Mouse (Mus musculus) layer of hippocampus, adult 8-10 months (tissue): ENCODE results near the gene Gm12845. TPM values are rescaled to one million over a fixed set of nuclear protein-coding genes. Genes with fewer than 3 reads are reported as not detected.
"Not testable (repeated sequence)": the region's sequence is repeated elsewhere in the genome, so short reads cannot be mapped to it uniquely, and the experiment has no call there.

ENCODE experiments used
- DNase-seq, 2 experiments: peaks; one replicate each; pipeline ENCODE4 v3.0.0; 2022; ENCODE audit warnings: low spot score in 2 of 2
- total RNA-seq, 4 experiments: library from RNA; stranded (reverse); gene quantifications; 2 replicates each; pipeline ENCODE4 v1.2.4; 2022

Gm12845 gene
- total RNA-seq, result not detected

DNA sequence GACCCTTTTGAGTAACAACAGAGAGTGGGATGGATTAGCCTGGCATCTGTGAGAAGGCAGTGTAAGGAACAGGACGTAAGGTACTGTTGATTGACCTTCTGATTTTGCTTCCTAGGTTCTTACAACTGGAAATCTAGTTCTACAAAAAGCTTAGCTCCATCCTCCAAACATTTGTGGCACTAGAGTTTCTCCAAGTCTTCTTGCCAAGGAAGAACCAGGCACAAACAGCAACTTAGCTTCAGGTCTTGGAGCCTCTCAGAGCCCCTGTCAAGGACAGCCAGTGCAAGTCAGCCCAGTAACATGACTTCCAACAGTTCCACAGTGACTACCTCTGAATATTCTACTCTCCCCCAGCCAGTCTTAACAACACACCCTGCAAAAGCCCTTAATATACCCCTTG lies at the start of gene Gm12845:
Gm12845 (plus strand) TSS at position 301 of the 400 bp plus-strand sequence.
- no peak for DNase-seq

DNA sequence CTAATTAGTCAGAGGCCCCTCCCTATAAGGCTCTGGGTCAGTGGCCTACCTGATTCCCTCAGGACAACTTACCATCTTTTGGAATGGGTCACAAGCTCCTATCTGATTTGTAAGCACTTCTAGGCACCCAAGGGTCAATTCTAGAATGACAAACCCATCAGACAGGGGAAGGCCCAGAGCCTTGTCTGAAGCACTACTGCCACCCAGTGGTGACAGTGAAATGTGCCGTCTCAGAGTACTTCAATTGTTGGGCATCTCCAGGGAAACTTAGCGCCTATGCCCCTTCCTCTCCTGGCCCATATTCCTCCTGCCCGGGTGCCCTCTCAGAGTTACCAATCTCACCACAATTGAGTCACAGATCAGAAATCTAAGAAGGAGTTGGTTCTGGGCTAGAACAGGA lies 47.3 kb upstream of the Gm12845 start:
- DNase-seq, result peak; percentile 60 to 87

DNA sequence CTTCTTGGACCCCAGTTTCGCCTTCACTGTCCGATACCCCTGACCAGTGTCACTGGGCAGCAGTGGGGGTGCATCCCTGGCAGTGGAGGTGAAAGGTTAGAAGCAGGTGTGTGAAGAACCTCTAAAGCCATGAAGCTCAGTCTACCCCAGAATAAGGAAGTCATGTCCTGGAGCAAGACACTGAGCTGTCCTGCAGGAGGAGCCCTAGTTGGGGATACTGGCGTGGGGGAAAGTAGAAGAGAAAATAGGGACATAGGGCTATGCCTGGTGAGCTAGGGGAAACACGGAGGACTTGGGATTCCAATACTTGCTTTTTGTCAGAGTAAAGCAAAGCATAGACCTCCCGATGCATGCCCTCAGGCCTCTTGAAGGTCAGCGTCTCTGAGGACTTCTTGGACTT lies 43.2 kb upstream of the Gm12845 start:
- DNase-seq, result no peak

- peak; percentile 71 to 91 for DNase-seq
These were observed 42.2 kb upstream of the Gm12845 start, which contains the start of gene Dmap1 for GRCm38 (mm10) chr4:117681931-117682461. TSS of gene Dmap1 (minus strand) at chr4:117682273.

GRCm38 (mm10) chr4:117682463-117682862 lies 41.7 kb upstream of the Gm12845 start:
- DNase-seq, result no peak

GRCm38 (mm10) chr4:117683048-117683768 lies 41.0 kb upstream of the Gm12845 start:
- DNase-seq, result no peak

DNA sequence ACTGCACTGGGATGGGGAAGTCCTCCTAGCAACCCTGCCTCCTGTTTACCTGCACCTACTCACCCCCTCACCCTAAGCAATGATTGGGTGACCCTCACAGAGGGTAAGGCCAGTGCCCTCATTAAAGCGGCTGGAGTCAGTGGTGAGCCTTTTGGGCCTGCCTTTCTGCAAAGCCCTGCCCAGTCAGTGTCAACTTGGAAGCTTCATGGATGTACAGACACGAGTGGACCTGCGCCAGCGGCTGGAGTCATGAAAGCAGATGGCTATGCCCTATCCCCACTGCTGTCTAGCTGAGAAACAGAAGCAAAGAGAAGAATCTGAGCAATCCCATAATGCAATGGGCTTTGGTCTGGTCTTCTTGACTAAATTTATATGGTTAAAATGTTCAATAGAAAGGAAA lies 37.9 kb upstream of the Gm12845 start:
- no peak for DNase-seq

DNA sequence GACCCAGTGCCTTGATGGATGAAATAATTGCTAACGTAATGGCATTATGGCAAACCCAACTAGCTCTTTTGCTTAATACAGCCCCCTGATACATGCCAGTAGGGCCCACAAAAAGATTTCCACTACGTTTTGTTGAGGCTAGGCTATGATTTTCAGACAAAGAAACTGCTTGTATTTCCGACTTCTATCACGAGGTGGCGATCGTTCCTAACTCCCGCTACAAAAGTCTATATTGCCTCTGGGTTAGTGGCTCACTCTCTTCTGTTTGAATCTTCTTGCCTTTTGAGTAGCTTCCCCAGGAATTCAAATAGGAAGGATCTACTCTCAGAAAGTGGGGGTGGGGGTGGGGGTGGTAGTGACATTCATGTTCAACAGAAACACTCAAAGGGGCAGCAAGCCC lies 18.9 kb upstream of the Gm12845 start:
- peak; percentile 7 to 58 for DNase-seq

DNA sequence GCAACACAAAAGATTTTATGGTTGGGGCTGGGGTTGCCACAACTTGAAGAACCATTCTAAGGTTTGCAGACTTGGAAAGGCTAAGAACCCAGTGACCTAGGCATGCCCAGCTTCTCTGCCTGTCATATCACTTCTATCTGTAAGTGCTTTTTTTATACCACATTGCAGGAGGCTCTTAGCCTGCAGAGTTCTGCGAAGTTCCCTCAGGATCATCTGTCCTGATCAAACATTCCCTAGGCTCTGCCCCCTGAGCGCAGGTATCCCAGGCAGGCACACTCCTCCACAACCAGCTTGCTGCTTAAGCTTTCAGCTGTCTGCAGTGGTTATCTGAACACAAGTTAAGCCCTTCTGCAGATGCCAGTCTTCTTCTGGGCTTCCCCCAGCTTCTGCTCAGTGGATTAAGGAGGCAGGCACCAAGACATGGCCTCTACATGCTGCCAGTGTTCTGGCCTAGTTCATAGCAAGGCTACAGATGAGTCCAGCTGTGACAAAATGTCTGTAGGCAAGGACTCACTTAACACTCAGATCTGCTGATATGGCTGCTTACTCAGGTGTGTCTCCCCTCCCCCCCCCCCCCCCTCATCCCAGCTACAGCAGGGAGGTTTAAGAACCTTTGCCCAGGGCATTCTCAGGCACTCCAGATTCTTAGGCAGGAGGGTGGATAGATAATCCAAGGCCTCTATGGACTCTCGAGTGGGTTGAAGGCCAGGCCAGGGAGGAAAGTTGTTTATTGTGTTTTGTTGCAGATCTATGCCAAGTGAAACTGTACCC lies 15.2 kb upstream of the Gm12845 start:
- no peak for DNase-seq

DNA sequence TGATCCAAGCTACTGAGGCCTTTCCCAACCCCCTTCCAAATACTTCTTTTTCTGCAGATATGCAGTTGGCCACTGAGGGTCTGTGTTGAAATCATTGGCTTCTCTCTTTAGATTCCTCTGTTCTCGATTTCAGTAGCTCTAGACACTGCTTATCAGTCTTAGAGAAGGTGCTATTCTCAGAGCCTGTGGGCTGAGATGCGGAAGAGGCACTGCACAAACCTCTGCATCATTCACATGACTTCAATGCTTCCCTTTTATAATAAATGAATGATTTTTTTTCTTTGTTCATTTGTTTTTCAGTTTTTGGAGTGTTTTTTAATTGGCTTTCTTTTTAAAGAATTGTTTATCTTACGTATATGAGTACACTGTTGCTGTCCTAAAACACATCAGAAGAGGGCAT lies 11.9 kb upstream of the Gm12845 start:
- DNase-seq, result no peak

DNA sequence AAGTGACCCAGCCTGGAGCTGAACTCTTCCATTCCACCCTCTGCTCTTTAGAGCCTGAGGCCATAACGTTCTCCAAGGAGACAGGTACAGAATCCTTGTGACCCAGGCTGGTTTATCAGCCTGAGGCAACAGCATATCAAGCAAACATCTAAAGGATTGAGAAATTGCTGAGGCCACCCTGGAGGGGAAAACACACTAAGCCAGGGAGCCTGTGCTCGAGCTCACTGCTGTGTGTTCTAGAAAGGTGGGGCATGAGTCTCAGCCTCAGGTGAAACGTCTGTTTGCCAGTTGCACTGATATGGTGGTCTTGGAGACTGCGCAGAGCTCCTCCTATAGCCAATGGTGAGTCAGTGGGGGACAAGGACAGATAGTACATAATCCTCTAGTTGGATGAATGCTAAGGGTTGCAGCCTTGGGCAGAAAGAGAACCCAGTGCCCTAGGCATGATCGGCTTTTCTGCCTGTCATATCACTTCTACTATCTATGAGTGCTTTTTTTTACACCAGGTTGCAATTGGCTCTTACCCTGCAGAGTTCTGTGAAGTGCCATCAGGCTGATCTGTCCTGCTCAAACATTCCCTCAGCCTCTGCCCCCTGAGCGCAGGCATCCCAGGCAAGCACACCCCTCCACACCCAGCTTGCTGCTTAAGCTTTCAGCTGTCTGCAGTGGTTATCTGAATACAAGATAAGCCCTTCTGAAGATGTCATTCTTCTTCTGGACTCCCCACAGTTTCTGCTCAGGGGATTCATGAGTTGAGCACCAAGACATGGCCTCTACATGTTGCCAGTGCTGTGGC lies 10.7 kb upstream of the Gm12845 start:
- DNase-seq, result no peak

GRCm38 (mm10) chr4:117731926-117732325 lies 7.7 kb downstream of the Gm12845 start:
- DNase-seq, result no peak

DNA sequence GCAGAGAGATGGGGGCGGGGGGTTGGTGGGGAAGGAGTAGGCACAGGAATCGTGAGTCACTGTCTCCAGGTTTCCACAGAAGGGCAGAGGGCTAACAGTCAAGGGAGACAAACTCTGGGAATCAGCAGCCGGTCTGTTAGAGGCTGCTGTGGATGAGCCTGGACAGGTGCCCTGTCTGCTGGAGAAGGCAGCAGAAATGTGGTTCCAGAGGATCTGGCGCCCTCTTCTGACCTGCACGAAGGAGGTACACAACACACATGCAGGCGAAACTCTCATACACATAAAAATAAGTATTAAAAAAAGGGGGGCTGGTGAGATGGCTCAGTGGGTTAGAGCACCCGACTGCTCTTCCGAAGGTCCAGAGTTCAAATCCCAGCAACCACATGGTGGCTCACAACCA lies 13.3 kb downstream of the Gm12845 start:
- no peak for DNase-seq

DNA sequence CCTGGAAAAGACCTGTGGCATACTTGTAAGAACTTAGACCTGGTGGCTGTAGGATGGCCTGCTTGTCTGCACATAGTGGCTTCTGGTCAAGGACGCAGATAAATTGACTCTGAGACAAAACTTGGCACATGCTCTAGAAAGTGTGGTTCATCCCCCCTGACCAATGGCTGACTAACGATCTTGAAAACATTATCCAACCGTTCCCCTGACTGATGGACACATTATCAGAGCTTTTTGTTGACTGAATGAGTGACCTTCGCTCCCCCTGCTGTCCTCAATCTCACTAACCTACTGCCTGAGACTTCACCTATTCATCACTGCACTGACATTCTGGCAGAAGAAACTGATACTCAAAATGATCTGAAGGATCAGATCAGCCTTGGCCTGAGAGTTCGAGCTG lies 28.3 kb downstream of the Gm12845 start:
- not testable (repeated sequence) for DNase-seq

DNA sequence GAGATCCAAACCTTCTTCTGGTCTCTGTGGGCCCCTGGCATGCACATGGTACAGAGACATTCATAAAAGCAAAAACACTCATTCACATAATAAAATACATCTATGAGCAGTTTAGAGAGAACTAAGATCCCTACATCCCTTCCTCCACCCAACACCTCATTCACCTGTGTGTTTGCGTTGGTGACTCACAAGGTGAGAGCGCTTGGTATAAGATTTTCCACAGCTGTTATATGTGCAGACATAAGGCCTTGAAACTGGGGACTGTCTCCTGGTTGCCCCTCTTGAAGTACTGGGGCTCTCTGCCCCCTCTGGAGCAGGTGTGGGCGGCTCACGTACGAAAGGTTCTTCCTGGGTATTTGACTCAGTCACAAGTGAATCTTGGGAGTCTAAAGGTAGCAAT lies 35.9 kb downstream of the Gm12845 start:
- DNase-seq, result no peak

DNA sequence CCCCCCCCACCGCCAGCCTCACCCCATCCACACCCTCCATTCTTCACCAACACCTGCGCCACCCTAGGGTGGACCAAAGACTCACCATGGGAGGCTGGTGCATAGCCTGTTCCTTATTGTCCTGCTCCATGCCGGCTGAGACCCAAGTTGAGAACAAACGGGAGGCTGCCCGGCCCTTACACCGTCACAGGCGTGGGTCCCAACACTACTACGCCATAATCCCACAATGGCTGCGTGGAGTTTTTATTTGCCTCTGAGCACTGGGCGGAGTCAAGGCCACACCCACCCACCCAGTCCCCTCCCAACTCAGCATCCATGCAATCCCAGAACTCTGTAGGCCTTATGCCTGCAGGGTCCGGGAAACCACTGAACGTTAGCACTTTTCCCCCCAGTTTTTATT lies 41.2 kb downstream of the Gm12845 start, which contains the start of gene Klf17:
Klf17 (minus strand) TSS at position 233 of the 400 bp plus-strand sequence.
- DNase-seq, result no peak

- peak; percentile 33 to 78 for DNase-seq
These were observed 46.7 kb downstream of the Gm12845 start for GRCm38 (mm10) chr4:117770935-117771334.

GRCm38 (mm10) chr4:117772960-117773359 lies 48.7 kb downstream of the Gm12845 start:
- DNase-seq, result no peak
